Mouse (Mus musculus): ENCODE measurements around the gene Magi1.

DNA sequence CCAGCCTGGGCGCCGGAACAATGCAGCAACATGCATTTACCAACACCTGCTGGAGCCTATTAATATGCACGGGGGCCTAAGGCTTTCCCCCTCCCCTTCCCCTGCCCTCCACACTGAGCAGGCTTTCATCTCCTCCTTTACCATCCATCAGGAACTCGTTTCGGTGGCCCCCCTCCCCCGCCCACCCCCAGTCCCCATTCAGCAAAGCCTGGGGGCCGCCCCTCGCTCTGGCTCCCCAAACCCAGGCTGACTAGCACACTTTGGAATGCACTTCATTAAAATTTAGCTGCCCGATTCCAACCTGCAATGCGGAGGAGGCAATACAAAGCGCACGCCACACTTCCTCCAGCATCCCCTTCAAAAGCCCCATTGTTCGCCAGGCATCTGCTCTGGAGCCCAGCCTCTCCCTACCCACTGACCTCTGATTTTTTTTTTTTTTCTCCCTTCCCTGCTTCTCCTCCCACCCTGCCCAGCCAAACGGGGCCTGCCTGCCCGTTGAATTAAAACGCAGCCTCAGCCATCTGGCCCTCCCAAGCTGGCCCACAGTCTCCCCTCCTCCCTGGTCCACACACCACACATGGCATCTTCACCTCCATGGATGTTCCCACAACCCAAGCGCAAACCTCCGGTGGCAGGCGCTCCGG is 371.0 kb downstream of the Magi1 start:
- TF ChIP-seq CTCF (IDR thresholded peaks at IDR 0.05; ENCODE audit: low read depth) (no peak), EP300 (IDR thresholded peaks at IDR 0.05; ENCODE audit: low read depth) (no peak)
